Mouse (Mus musculus) adrenal gland, postnatal 4 days (tissue): ENCODE results near the gene Atp11a. TPM values are rescaled to one million over a fixed set of nuclear protein-coding genes. Genes with fewer than 3 reads are reported as not detected.

Experiments used
- DNase-seq, 2 experiments: peaks; one replicate each; pipeline ENCODE4 v3.0.0; 2021 to 2022; ENCODE audit warnings: low spot score in 2 of 2, mixed read lengths in 2 of 2
- total RNA-seq, 2 experiments: library from RNA; stranded (reverse); gene quantifications; 2 replicates each; pipeline ENCODE4 v1.2.3; 2021

Gene Atp11a
- total RNA-seq, 2 experiments from 2014 or later = 79.4 to 92.9 TPM

DNA sequence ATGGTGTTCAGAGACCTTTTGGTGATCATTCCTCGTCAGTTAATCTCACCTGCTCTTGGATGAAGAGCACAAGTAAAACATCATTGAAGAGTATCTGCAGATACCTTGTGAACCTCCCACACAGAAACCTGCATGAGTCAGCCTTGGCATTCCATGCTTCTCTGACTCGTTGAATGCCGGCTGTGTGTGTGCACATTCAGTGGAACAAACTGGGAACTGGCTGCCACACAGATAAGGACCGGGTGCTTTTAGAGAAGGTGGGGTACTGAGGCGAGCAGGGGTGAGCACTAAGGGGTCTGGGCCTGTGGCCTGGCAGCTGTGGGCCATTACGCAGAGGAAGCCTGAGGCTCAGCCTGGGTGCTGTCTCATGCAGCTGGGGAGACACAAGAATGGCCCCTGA is 11.9 kb downstream of the Atp11a start:
- no peak for DNase-seq

DNA sequence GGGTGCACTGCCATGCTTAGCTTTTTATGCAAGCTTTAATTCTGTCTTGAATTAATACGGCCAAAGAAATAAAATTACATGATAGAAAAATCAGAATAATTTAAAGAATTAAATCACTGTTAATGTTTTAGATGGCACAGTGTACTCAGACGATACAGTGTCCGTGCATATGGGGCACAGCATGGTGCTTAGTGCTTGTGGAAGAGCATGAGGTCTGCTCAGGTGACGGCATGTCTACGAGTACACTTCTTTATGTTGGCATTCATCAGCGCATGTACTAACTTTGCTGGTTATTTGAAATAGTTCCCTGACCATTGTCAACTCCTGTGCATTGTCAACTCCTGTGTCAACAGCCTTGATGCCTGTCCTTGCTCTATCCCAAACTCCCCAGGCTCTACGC is 12.5 kb downstream of the Atp11a start:
- no peak for DNase-seq

DNA sequence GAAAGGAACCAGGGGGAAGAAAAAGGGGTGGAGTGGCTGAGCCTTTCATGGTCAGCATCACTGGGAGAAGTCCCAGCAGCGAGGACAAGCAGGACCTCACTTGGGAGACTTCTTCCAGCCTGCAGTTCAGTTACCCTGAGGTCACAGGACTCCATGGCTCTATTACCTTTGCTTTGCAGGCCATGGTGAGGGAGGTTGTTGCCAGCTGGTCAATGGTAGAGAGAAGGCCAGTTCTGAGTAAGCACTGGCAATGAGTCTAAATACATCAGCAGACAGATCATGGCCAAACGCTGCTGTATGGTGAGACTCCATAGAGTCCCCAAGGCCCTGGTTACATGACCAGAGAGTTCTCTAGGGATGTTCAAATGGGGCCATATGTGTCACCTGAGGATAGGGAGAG is 15.5 kb downstream of the Atp11a start:
- no peak for DNase-seq

DNA sequence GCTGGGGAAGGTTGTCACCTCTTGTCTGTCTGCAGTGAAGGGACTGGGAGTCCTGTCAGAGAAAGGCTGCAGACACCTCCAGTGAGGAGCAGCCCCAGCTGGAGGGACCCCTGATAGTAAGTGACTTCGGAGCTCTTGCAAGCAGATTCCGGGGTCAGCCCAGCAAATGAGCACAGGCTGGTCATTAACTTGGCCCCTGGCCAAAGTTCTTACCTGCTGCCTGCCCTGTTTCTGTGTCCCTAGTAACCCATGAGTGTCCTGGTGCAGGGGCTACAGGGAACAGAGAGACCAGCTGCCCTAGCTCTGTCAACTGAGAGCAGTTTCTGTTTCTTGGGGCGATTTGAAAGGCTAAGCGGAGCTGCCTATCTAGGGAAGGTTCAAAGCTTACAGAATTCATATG is 17.1 kb downstream of the Atp11a start:
- DNase-seq = no peak

DNA sequence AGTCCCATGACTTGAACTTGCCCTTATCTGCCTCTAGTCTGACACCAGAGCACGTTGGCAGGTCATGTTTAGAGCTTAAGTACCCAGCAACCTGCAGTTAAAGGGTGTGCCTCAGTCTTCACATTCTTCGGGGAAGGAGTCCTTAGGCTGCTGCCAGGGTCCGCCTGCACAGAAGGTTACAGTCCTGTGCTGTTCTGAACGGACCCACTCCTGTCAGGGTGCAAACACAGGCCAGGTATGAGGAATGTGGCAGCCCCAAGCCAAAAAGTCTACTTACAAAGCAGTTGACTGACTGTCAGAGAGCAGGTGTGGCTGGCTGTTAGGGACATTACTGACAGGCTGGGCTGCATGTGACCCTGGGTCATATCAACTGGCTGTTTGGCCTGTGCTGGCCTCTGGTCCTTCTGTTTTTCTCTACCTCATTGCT is 18.1 kb downstream of the Atp11a start:
- no peak for DNase-seq

DNA sequence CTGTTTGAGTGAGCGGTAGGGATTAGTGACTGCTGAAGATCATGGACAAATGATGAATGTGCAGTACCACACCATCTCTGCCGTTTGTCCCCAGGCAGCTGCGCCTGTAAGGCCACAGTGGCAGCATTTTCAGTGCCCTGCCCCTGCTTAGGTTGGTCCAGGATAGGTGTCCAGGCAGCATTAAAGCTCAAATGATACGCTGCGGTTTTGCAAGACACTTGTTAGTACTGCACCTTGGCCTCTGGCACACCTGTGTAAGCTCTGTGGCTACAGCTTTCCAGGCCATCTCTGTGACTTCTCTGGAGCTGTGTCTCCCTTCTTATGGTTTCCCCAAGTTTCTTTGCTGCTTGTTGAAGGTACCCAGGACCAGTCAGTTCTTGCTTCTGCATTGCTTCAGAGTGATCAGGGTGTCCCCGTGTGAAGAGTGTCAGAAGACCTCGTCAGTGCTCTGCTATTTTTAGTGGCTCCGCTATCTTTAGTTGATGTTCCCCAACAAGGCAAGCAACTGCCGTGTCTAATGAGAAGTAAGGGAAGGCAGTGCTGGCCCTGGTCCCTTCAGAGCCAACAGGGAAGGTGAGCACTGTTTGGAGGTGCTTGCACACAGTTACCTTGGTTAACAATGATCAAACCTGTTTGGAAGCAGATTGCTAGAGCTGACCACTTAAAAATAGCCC is 18.6 kb downstream of the Atp11a start:
- no peak for DNase-seq

DNA sequence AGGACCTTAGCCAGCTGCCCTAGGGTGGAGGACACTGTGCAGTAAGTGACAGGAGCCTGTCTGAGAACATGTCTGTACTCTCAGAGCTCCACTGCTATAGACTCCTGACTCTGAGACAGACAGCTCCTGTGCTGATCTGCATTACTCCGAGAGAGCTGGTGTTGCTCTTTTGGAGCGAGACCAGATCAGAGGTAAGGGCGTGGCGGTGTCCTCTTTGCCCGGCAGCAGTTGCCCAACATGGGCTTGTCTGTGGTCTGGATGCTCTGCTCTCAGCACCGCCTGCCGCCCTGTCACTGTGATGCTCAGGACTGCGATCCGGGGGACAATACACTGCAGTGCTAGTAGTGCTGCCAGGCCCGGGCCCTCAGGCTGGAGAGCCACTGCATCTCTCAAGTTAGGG is 19.4 kb downstream of the Atp11a start:
- no peak for DNase-seq

DNA sequence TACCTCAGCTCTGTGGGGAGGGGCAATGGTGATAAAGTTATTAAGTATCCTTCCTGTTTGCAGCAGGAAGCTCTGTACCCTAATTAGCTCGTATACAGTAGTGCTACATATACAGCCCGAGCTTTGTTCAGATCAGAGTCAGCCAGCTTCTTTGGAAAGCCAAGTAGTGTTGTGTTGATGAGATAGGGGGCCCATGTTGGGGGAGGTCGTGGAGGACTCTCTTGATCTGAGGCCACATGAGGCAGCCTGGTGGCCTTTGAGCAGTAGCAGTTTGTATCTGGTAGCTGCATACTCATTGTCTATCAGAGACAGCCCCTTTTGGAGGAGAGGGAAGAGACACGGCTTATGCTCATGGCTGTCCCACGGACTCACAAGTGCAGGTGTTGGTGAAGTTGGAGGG is 20.4 kb downstream of the Atp11a start:
- DNase-seq = no peak

DNA sequence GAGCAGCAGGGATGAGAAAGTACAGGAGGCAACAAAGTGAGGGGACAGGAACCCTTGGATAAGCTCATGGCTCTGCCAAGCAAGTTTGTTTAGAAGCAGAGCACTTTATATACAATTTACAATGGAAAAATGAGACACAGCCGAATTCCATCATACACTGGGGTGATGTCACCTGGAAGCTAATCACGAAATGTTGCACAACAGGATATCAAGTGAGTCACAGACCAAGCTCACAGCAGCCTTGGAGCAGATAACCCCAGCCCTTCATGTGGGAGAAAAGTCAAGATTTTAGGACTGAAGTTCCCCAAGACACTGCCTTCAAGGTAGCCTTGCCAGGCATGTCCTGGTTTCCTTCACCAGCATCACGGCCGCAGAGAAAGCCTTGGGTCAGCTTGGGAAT is 22.7 kb downstream of the Atp11a start:
- no peak for DNase-seq

DNA sequence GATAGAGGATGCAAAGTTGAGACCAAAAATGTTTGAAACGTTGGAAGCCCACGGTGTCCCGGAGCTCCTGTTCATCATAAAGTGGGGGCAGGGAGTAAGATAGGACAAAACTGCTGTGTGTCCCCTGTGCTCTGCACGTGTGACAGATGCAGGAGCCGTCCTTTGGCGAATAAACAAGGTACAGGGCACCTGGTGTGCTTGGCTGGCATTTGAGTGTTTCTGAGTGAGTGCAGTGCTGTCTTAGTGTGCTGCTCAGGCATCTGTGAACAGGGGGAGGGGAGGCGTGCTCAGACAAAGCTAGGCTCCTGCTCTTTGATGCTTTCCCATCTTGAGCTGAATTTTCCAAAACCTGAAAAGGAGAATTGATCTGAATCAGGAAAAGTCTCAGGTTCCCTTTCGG is 28.7 kb downstream of the Atp11a start:
- no peak for DNase-seq

DNA sequence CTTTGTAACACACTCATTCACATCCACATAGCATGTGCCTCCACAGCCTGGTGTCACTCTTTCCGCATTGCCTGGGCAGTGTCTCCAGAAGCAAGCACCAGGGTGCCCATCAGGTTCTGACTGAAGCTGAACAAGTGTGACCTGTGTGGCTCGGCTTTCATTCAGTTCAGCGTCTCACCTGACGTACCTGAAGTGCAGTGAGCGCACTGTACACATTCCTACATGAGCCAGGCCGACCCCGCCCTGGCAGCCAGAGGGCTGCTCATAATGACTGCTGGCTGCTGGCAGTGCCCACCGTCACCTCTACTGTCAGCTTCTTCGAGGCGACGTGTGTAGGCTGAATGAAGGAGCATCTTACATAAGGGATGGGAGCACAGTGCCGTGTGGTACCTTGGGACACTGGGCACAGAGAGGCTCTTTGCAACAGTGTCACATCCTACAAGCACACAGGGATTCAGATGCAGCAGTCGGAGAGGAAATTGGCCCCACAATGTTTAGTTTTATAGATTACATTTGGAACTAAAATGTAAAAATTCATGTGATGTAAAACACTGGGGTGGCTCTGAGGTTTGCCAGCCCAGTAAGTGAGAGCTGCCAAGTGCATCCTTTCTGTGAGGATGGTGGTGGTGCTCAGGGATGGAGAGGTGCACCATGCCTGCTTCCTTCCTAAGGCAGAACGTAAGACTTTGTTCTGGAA is 29.6 kb downstream of the Atp11a start:
- no peak for DNase-seq

DNA sequence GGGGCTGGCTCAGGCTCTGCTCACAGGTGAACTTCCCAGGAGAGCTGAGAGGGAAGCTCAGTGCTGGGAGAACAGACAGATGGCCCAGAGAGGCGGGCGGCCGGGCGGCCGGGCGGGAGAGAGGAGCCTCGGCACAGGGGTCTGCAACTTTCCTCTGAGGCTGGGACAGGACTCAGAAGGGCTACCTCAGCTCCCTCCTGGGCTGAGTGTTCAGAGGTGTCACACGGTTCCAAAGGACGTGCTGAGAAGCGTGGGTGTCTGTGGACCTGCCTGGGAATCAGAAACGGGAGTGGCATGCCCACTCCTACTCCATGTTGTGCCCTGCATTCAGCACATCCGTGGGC is 30.1 kb downstream of the Atp11a start:
- no peak for DNase-seq

DNA sequence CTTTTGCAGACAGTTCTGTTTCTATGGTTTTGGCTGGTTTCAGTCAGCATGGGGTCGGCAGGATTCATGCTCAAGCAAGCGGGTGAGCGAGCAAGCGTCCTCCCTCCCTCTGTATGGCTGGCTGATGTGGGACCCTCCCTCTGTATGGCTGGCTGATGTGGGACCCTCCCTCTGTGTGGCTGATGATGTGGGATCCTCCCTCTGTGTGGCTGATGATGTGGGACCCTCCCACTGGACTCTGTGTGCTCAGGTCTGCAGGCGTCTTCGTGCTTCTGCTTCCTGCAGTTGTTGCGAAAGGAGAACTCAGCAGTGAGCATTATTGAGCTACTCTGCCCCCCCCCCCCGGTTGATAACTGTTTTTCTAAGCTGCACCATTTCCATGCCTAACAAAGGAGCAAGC is 30.6 kb downstream of the Atp11a start:
- no peak for DNase-seq

DNA sequence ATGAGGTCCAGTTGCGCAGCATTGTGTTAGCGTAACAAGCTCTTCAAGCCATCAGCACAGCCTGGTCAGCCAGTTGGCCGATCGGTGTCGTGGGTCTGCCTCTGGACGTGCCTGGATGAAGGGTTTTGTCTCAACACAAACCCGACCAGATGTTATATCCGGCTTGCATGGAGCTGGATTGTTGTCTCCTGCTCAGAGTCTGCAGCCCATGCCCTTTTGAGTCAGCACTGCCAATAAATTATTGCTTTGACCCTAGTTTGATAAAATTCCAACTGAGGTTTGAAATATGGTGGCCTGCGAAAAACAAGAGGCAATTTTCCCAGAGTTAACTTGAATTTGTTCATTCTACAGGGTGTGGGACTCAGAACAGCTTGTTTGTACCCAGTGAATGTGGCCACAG is 31.9 kb downstream of the Atp11a start:
- DNase-seq = no peak

DNA sequence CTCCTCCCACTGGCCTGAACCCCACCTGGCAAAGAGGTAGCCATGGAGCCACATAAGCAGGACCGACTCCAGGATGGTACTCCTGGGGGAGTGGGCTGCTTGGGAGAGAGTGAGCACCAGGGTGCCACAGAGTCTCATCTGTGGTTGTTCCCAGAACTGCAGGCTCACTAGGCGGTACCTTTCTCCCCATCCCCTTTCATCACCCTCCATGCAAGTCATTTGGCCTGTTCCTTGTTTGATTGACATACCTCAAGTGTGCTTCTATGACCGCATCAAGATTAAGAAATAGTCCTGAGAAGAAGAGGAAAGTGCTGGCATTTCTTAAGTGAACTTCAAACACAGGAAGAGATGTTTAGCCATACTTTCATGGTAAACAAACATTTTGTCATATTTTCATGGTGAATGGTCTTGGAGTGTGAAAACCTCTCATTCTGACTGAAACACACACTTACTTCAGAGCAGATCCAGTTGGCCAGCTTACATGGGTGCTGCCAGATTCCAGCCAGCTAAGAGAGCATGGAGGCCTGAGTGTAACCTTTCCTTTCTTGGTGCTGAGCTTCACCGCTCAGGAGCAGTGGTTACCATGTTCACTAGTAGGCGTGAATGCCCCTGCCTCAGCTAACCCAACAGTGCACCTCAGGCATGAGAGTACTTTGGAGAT is 38.3 kb downstream of the Atp11a start:
- DNase-seq = no peak

DNA sequence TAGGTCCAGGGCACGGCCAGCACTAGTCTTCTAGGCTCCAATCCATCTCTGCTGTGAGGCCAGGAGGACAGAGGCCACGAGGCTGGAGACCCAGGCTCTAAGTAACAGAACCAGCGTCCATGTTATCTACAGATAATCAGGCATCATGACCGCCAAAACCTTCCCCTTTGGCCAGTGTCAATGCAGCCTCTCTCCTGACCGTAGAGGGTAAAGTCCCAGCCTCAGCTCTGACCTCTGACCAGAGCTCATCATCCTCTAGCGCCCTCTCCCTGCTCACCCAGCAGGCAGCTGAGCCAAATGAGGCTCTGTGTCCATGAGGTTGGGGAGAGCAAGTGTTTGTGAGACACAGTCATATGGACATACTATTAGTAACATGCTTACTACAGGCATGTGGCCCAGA is 42.3 kb downstream of the Atp11a start:
- no peak for DNase-seq

DNA sequence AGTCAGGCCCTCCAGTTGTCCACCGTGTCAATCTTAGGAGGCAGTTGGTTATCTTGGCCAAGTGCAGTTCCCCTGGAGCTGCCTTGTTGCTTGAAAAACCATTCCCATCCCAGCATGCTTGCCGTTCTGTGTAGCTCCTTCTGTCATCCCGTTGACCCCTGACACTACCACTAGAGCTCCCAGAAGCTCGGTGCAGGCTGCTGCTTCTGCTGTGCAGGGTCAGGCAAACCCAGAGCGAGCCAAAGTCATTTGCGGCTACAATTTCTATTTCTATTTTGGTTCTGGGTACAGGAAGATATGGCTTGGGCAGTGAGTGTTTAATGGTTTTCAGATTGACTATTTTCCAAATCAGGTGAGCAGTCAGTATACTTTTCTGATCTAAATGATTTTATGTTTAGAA is 43.0 kb downstream of the Atp11a start:
- no peak for DNase-seq

DNA sequence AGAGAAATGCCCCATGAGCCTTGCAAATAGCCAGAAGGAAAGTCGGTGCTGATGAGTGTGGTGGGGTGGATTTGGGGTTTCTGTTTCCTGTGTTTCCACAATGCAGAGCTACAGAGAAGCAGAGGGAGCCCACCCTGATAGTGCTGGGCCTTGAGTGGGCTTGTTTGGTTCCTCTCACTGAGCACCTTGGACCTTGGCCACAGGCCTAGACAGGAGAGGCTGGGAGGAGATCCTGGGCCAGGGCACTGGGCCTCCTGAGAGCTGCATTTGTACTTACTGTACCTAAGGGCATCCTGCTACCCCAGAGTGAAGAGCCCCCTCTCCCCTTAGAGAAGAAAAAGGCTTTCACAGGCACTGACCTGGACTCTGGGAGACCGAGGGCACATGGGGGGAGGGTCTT is 43.4 kb downstream of the Atp11a start:
- no peak for DNase-seq

DNA sequence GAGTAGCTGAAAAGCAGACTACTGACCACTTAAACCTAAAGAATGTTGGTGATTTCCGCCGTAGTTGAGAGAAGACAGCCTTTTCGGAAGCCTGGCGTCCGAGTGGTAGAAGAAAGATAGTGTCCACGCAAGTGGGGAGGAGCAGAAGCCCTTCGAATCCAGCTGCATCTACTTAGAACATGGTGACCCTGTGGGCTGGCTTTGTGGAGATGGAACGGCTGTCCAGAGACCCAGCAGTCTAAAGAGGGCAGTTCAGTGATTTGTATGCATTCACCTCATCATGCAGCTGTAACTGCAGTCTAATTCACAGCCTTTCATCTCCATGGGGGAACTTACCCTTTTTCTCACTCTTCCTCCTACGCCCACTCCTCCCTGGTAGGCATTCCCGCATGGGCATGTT is 44.8 kb downstream of the Atp11a start:
- DNase-seq = no peak

DNA sequence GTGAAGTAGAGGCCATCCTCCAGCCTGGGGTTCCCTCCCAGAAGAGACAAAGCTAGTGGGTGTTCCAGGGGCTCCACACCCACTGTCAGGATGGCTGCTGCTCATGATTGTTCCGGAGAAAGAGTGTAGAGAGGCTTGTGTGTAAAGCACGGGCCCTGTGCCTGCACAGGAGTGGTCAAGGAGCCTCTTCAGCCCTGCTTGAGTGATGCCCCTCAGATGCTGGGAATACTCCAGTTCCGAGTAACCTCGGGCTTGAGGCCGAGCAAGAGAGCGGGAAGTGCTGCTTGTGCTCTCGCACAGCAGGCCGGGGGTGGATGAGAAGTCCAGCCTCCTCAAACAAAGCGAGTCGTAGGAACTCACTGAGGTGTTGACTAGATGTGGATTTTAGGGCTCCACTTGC is 46.3 kb downstream of the Atp11a start:
- no peak for DNase-seq

DNA sequence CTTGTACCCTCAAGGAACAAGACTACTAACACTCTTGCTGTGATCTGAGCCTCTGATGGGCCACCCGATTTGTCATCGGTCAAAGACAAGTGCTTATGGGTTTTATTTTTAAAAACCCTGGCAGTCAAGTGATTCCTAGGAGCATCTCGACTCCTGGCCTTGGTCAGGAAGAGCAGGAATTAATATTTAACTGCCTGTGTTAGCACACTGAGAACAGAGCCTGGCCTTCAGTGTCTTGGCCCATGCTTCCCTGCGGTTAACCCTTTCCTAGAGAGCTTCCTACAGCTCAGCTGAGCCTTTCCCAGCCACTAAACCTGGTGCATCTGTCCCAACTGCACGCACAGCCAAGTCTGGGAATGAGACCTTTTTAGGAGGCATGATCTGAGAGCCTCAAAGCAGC is 48.1 kb downstream of the Atp11a start:
- DNase-seq = no peak

DNA sequence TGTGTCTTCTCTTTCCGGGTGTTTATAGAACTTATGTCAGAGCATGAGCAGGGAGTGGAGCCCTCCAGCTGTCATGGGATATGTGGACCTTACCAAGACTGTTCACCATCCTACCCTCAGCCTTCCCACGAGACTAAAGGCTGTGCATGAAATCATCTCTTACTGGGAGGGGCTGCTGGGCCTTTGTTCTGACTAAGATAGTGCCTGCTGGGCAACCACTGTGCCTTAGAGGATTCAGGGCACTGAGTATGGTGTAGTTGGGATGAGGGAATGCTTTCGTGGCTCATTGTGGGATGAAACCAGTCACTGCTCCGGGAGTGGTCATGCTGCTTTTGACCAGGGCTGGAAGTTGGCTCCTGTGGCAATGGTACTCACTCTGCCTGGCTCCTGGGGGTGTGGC is 48.8 kb downstream of the Atp11a start:
- no peak for DNase-seq

DNA sequence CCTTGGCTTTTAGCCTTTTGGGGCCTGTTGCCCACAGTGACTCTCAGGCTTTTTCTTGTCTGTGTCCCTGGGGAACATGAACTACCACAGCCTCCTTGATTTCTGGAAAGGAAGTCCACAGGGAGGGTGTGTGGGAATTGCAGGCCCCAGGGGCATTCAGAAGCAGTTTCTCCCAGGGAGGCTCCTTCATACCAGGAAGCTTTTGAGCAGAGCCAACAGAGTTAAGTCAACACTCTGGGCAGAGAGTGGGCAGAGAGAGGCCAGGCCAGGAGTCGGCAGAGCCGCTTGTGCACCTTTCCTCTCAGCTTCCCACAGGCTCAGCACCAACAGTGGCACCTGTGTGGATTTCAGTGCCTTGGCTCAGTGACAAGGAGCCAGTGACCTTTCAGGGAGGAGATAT is 51.2 kb downstream of the Atp11a start:
- DNase-seq = no peak
